Mouse (Mus musculus) embryonic facial prominence, embryonic 12.5 days (tissue): ENCODE data around the gene Ggt1. TPM values are rescaled to one million over a fixed set of nuclear protein-coding genes. Genes with fewer than 3 reads are reported as not detected.

Source experiments
- ATAC-seq: fragments of 200-750 bp; cut with Nextera tagmentation; 2 replicates; pipeline ENCODE4 v1.8.0; 2017; ENCODE audit not compliant: insufficient number of reproducible peaks, insufficient read depth, low FRiP score, low TSS enrichment
- H3K27ac ChIP-seq: fragments of 300-500 bp; sonication (generic); 2 replicates; pipeline ENCODE4 v1.5.1; 2016; ENCODE audit warnings: mild to moderate bottlenecking
- H3K27me3 ChIP-seq: fragments of 300-500 bp; sonication (generic); 2 replicates; pipeline ENCODE4 v1.6.1; 2016; ENCODE audit warnings: mild to moderate bottlenecking, moderate library complexity
- H3K36me3 ChIP-seq: fragments of 300-500 bp; sonication (generic); 2 replicates; pipeline ENCODE4 v1.6.1; 2016; ENCODE audit warnings: mild to moderate bottlenecking
- H3K4me1 ChIP-seq: fragments of 300-500 bp; sonication (generic); 2 replicates; pipeline ENCODE4 v1.6.1; 2016
- H3K4me2 ChIP-seq: fragments of 300-500 bp; sonication (generic); replicated peaks from 2 replicates; pipeline ENCODE4 v1.6.1; 2016; ENCODE audit warnings: mild to moderate bottlenecking, moderate library complexity
- H3K4me3 ChIP-seq: fragments of 300-500 bp; sonication (generic); 2 replicates; pipeline ENCODE4 v1.5.1; 2016; ENCODE audit warnings: mild to moderate bottlenecking
- H3K9ac ChIP-seq: fragments of 300-500 bp; sonication (generic); 2 replicates; pipeline ENCODE4 v1.6.1; 2016; ENCODE audit warnings: mild to moderate bottlenecking, moderate library complexity
- H3K9me3 ChIP-seq: fragments of 300-500 bp; sonication (generic); 2 replicates; pipeline ENCODE4 v1.6.1; 2016; ENCODE audit warnings: mild to moderate bottlenecking, moderate library complexity
- WGBS: fragments of 180-500 bp; shearing (Covaris S2); methylation state at CpG from one replicate; pipeline ENCODE4 v1.1.7; 2016; 5-methylcytosine and 5-hydroxymethylcytosine counted together
- polyA plus RNA-seq: library from polyadenylated mRNA; unstranded; fragments of >200 nt; fragmentation: Nextera tagmentation; extraction: Ambion mirVana; gene quantifications from 2 replicates; pipeline ENCODE4 v1.2.1, GENCODE M21; 2016

The Ggt1 gene
- 0.85 and 1.8 TPM in 2 replicates for polyA plus RNA-seq

GRCm38 (mm10) chr10:75561071-75561654 is at the start of gene Ggt1:
Gene Ggt1, plus strand, starts transcription at chr10:75561604.
- WGBS: 49% methylated on average over 10 of the region's 10 CpGs
- peaks cover 32% of the 10 kb centered on the region for H3K27me3 ChIP-seq
- ATAC-seq: no peak
- peak within 1 kb of the TSS; percentile 58 for H3K4me3 ChIP-seq
- peaks cover 22% of the 10 kb centered on the region for H3K4me1 ChIP-seq
- H3K9me3 ChIP-seq: no peaks in the 10 kb centered on the region
- H3K9ac ChIP-seq: peak within 1 kb of the TSS; percentile 72; the same call in 1 of the 2 replicates
- H3K4me2 ChIP-seq: peak within 1 kb of the TSS; percentile 96
- H3K36me3 ChIP-seq: no peaks in the 10 kb centered on the region
- H3K27ac ChIP-seq: no peak within 1 kb of the TSS

GRCm38 (mm10) chr10:75511897-75512296 is 49.5 kb upstream of the Ggt1 start:
- Histone ChIP-seq H3K9me3 (no peaks in the 10 kb centered on the region), H3K4me2 (no peak overlapping the region), H3K27ac (no peak overlapping the region), H3K9ac (no peak overlapping the region), H3K27me3 (no peaks in the 10 kb centered on the region), H3K4me3 (no peak overlapping the region), H3K36me3 (peaks cover 52% of the 10 kb centered on the region), H3K4me1 (peaks cover 11% of the 10 kb centered on the region)
- WGBS: 95% methylated on average over 7 of the region's 7 CpGs
- ATAC-seq: no peak

DNA sequence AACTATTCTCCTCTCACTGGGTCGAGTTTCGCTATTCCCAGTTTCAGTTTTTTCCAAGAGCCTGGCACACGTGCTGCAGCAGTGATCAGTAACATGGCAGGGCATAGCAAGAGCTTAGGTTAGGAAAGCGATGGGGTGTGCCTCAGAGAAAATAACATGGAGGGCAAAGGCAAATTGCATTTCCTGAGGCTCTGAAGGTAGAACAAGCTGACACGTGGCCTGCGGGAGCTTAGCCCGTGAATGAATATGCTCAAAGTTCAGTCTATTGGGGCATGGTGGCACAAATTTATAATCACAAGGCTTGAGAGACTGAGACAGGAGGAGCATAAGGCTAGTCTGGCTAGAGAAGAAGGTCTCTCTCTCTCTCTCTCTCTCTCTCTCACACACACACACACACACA is 48.6 kb upstream of the Ggt1 start:
- WGBS: 80% methylated on average over 7 of the region's 7 CpGs
- no peaks in the 10 kb centered on the region for H3K27me3 ChIP-seq
- H3K4me2 ChIP-seq: no peak overlapping the region
- no peak for ATAC-seq
- no peak overlapping the region for H3K9ac ChIP-seq
- peaks cover 11% of the 10 kb centered on the region for H3K4me1 ChIP-seq
- peaks cover 43% of the 10 kb centered on the region for H3K36me3 ChIP-seq
- H3K9me3 ChIP-seq: no peaks in the 10 kb centered on the region
- no peak overlapping the region for H3K27ac ChIP-seq
- H3K4me3 ChIP-seq: no peak overlapping the region

DNA sequence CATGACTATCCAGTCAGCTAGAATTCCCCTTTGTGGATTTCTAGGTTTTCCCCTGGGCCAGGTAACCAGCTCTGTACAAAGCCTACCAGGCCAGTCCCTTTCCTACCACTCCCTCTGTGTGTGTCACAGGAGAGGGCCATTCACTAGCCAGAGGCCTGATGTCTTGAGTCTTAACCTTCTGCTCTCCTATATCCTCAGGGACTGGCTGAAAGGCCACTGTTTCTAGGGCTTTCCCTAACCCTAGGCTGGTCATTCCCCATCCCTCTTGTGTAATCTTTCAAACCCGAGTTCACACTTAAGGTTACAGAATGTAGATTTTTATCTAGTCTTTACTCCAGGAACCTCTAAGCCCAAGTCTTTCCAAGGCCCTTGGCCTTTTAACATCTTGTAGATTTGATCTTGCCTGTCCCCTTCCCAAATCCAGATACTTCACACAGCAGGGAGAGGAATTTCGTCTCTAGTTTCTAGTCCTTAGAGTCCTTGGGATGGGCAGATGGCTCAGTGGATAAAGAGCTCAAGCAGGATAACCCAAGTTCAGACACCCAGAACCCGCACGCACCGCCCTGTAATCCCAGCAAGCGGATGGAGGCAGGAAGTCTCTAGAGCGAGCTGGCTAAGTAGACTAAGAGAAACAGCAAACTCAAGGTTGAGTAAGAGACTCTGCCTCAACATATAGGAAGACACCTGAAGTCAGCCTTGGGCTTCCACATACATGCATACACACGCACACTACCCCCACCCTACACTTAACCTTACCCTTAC is 47.9 kb upstream of the Ggt1 start:
- no peak for ATAC-seq
- H3K9ac ChIP-seq: no peak overlapping the region
- no peak overlapping the region for H3K4me3 ChIP-seq
- H3K9me3 ChIP-seq: no peaks in the 10 kb centered on the region
- WGBS: 88% methylated on average over 8 of the region's 8 CpGs
- no peak overlapping the region for H3K27ac ChIP-seq
- peaks cover 36% of the 10 kb centered on the region for H3K36me3 ChIP-seq
- H3K4me1 ChIP-seq: peaks cover 11% of the 10 kb centered on the region
- no peak overlapping the region for H3K4me2 ChIP-seq
- H3K27me3 ChIP-seq: no peaks in the 10 kb centered on the region

- 73% methylated on average over 7 of the region's 7 CpGs for WGBS
- peaks cover 20% of the 10 kb centered on the region for H3K4me1 ChIP-seq
- no peak overlapping the region for H3K4me2 ChIP-seq
- peaks cover 30% of the 10 kb centered on the region for H3K36me3 ChIP-seq
- no peak overlapping the region for H3K27ac ChIP-seq
- H3K4me3 ChIP-seq: no peak overlapping the region
- no peak overlapping the region for H3K9ac ChIP-seq
- no peak for ATAC-seq
- no peaks in the 10 kb centered on the region for H3K27me3 ChIP-seq
- H3K9me3 ChIP-seq: no peaks in the 10 kb centered on the region
These were observed 47.0 kb upstream of the Ggt1 start for GRCm38 (mm10) chr10:75514361-75514760.

DNA sequence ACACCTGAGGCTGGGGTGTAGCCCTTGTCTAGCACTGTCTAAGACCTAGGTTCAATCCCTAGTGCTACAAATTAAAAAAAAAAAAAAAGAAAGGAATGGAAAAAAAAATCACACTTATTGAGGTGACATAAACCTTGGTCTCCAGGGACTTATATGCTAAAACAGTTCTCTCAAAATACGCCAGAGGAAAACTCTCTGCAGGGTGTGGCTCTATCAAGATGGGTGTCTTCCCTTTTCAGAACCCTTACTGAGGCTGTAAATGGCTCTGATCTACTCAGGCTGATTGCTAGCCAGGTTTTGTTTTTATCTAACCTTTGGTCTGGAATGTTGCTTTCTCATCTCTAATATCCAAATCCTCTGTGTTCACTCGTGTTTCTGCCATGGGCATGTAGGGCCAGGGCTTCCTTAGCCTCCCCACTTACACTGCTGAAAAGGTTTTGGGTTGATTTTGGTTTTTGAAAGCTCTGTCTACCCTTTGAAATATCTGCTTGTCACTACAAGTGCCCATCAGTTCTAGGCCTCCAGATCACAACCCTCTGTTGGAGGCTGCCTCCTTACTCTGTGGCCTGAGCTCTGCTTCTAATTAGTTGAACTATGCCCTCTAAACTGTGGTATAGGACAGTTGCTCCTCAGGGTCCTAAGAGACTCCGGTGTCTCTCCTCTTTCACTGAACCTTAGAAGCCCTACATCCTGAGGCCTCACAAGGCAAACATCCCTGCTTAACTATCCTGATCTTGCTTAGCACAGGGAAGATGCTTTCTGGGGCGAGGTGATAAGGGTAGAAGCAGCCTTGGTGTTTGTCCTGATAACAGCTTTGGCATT is 46.0 kb upstream of the Ggt1 start:
- 48% methylated on average over 4 of the region's 4 CpGs for WGBS

DNA sequence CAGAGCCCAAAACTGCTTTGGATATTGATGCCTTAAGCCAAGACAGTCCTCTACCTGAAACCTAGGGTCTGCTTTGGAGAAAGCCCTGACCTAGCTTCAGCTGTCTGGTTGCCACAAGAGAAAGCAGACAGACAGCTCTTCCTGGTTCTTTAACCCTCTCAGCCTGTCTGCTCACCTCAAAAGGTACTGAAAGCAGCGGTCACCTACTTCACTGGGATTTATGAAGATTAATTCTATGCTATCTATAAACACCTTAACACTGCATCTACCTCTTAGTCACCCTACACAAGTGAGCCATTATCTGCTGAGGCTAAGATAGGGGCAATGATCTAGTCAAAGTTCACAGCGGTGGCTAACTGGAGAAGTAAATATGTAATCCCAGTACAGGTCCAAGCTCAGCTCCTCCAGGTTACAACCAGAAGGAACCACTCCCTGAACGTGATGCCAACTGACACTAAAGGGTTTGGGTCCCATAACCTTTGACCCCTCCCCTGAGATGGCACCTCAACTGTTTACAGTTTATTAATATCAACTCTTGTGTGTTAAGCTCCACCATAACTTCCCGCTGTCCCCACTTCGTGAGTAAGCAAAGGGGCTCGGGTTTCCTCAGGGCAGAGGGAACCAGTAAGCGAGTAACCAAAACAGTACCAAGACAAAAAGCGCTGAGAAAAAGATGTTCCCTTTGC is 45.2 kb upstream of the Ggt1 start:
- H3K27ac ChIP-seq: 0 out of 2 replicates have a peak overlapping the region, but pooled peaks have one; percentile 98
- H3K4me3 ChIP-seq: peak overlapping the region; percentile 89
- peak overlapping the region; percentile 73 for H3K4me2 ChIP-seq
- no peak for ATAC-seq
- H3K4me1 ChIP-seq: peaks cover 26% of the 10 kb centered on the region
- 23% methylated on average over 8 of the region's 8 CpGs for WGBS
- no peaks in the 10 kb centered on the region for H3K27me3 ChIP-seq
- H3K36me3 ChIP-seq: peaks cover 29% of the 10 kb centered on the region
- peak overlapping the region; percentile 92 for H3K9ac ChIP-seq
- no peaks in the 10 kb centered on the region for H3K9me3 ChIP-seq

More for the DNA sequence above, 46.0 kb upstream of the Ggt1 start:
- no peak for ATAC-seq
- Histone ChIP-seq H3K9me3 (no peaks in the 10 kb centered on the region), H3K4me2 (peak overlapping the region; percentile 73), H3K36me3 (peaks cover 29% of the 10 kb centered on the region), H3K27ac (no peak overlapping the region), H3K27me3 (no peaks in the 10 kb centered on the region), H3K4me3 (0 out of 2 replicates have a peak overlapping the region, but pooled peaks have one; percentile 89), H3K9ac (no peak overlapping the region), H3K4me1 (peaks cover 22% of the 10 kb centered on the region)

- ATAC-seq: no peak
- under 1% methylated on average over 12 of the region's 12 CpGs for WGBS
- H3K4me3 ChIP-seq: peak overlapping the region; percentile 89
- H3K4me1 ChIP-seq: peaks cover 26% of the 10 kb centered on the region
- H3K9ac ChIP-seq: peak overlapping the region; percentile 92
- H3K9me3 ChIP-seq: no peaks in the 10 kb centered on the region
- peak overlapping the region; percentile 73 for H3K4me2 ChIP-seq
- H3K27ac ChIP-seq: peak overlapping the region; percentile 98
- H3K27me3 ChIP-seq: no peaks in the 10 kb centered on the region
- peaks cover 29% of the 10 kb centered on the region for H3K36me3 ChIP-seq
These were observed 44.7 kb upstream of the Ggt1 start for GRCm38 (mm10) chr10:75516724-75517072.

- H3K9ac ChIP-seq: peak within 1 kb of the TSS; percentile 93
- WGBS: under 1% methylated on average over 37 of the region's 52 CpGs
These were observed 44.2 kb upstream of the Ggt1 start, which contains the start of gene Snrpd3 for GRCm38 (mm10) chr10:75517073-75517757. Gene Snrpd3, plus strand, starts transcription at chr10:75517551.

DNA sequence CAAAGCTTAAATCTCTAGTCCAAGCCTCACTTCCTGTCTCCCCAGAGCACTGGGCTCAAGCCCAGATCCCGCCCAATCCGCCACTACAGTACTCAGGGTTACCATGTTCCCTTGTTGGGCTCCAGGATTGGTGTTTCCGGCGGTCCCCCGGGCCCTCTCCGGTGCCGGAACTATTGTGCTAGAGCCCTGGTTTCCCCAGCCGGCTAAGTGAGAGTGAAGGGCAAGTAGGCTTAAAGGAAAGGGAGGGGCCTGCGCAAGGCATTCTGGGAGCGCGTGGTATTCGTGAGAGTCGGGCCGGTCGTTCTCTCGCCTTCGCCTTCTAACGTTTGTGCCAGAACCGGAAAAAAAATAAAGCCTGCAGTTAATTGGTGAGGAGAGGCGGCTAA is 43.7 kb upstream of the Ggt1 start, which contains the start of gene Gucd1:
Gene Gucd1 (minus strand): TSS at position 215 of the 386 bp plus-strand sequence.
- Histone ChIP-seq H3K27me3 (no peaks in the 10 kb centered on the region), H3K9me3 (no peaks in the 10 kb centered on the region), H3K4me1 (peaks cover 26% of the 10 kb centered on the region), H3K27ac (peak within 1 kb of the TSS; percentile 98), H3K4me2 (peak within 1 kb of the TSS; percentile 90), H3K4me3 (peak within 1 kb of the TSS; percentile 89), H3K36me3 (peaks cover 33% of the 10 kb centered on the region), H3K9ac (peak within 1 kb of the TSS; percentile 93)
- under 1% methylated on average over 20 of the region's 20 CpGs for WGBS
- ATAC-seq: peak; percentile 89

More at GRCm38 (mm10) chr10:75517073-75517757, 44.2 kb upstream of the Ggt1 start, which contains the start of gene Snrpd3:
- Histone ChIP-seq H3K36me3 (peaks cover 30% of the 10 kb centered on the region), H3K4me2 (peak within 1 kb of the TSS; percentile 90), H3K27me3 (no peaks in the 10 kb centered on the region), H3K9me3 (no peaks in the 10 kb centered on the region), H3K27ac (peak within 1 kb of the TSS; percentile 98), H3K4me1 (peaks cover 26% of the 10 kb centered on the region), H3K4me3 (peak within 1 kb of the TSS; percentile 89)
- peak; percentile 98 for ATAC-seq
